Mouse (Mus musculus) kidney, embryonic 15.5 days (tissue): ENCODE measurements around the gene Olfr56. TPM values are rescaled to one million over a fixed set of nuclear protein-coding genes. Genes with fewer than 3 reads are reported as not detected.

ENCODE experiments used
- ATAC-seq: fragments of 200-750 bp; cut with Nextera tagmentation; replicated peaks from 2 replicates; pipeline ENCODE4 v1.8.0; 2017; ENCODE audit warnings: moderate TSS enrichment; ENCODE audit not compliant: low FRiP score
- H3K27ac ChIP-seq: fragments of 300-500 bp; sonication (generic); 2 replicates; pipeline ENCODE4 v1.5.1; 2015; ENCODE audit warnings: mild to moderate bottlenecking, inconsistent platforms
- H3K27me3 ChIP-seq: fragments of 300-500 bp; sonication (generic); 2 replicates; pipeline ENCODE4 v1.6.1; 2015; ENCODE audit warnings: inconsistent platforms
- H3K36me3 ChIP-seq: fragments of 300-500 bp; sonication (generic); 2 replicates; pipeline ENCODE4 v1.6.1; 2015; ENCODE audit warnings: inconsistent platforms
- H3K4me1 ChIP-seq: fragments of 300-500 bp; sonication (generic); 2 replicates; pipeline ENCODE4 v1.6.1; 2015; ENCODE audit warnings: inconsistent platforms
- H3K4me2 ChIP-seq: fragments of 300-500 bp; sonication (generic); 2 replicates; pipeline ENCODE4 v1.6.1; 2015; ENCODE audit warnings: moderate library complexity, mild to moderate bottlenecking, inconsistent platforms
- H3K4me3 ChIP-seq: fragments of 300-500 bp; sonication (generic); replicated peaks from 2 replicates; pipeline ENCODE4 v1.5.1; 2015; ENCODE audit warnings: mild to moderate bottlenecking, inconsistent platforms
- H3K9ac ChIP-seq: fragments of 300-500 bp; sonication (generic); 2 replicates; pipeline ENCODE4 v1.6.1; 2015; ENCODE audit warnings: mild to moderate bottlenecking, inconsistent platforms
- H3K9me3 ChIP-seq: fragments of 300-500 bp; sonication (generic); replicated peaks from 2 replicates; pipeline ENCODE4 v1.6.1; 2016; ENCODE audit warnings: inconsistent platforms
- WGBS: fragments of 180-500 bp; shearing (Covaris S2); methylation state at CpG from one replicate; pipeline ENCODE4 v1.1.7; 2015; ENCODE audit warnings: mixed read lengths; 5-methylcytosine and 5-hydroxymethylcytosine counted together
- polyA plus RNA-seq: library from polyadenylated mRNA; unstranded; fragments of >200 nt; fragmentation: Nextera tagmentation; extraction: Ambion mirVana; gene quantifications from 2 replicates; pipeline ENCODE4 v1.2.1, GENCODE M21; 2015

Olfr56 gene
- polyA plus RNA-seq, 1 experiment from 2014 or later, result not detected

DNA sequence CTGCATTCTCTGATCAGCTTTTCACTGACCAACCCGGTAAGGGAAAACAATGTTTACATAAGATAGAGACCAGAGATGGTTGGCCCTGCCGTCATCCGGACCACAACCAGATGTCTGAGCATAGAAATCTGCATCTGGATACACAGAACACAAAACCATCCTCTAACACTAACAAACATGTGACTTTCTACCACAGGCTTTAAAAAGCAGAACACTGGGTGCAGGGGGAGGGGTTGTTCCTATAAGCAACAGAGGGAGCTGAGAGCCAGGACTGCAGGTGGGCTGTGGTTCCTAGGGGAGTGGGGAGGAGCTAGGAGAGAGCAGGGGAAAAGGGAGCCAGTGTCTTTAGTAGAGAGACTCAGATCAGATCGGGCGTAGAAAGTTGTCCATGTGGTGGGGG, 122.8 kb downstream of the Olfr56 start:
- ATAC-seq, result no peak
- 68% methylated on average over 5 of the region's 5 CpGs for WGBS
- H3K4me3 ChIP-seq, result no peak overlapping the region
- no peak overlapping the region for H3K9ac ChIP-seq
- H3K9me3 ChIP-seq, result no peaks in the 10 kb centered on the region
- H3K27me3 ChIP-seq, result no peaks in the 10 kb centered on the region
- no peak overlapping the region for H3K27ac ChIP-seq
- H3K4me2 ChIP-seq, result no peak overlapping the region
- H3K36me3 ChIP-seq, result no peaks in the 10 kb centered on the region
- H3K4me1 ChIP-seq, result peaks cover 3% of the 10 kb centered on the region; the same call in 1 of the 2 replicates

DNA sequence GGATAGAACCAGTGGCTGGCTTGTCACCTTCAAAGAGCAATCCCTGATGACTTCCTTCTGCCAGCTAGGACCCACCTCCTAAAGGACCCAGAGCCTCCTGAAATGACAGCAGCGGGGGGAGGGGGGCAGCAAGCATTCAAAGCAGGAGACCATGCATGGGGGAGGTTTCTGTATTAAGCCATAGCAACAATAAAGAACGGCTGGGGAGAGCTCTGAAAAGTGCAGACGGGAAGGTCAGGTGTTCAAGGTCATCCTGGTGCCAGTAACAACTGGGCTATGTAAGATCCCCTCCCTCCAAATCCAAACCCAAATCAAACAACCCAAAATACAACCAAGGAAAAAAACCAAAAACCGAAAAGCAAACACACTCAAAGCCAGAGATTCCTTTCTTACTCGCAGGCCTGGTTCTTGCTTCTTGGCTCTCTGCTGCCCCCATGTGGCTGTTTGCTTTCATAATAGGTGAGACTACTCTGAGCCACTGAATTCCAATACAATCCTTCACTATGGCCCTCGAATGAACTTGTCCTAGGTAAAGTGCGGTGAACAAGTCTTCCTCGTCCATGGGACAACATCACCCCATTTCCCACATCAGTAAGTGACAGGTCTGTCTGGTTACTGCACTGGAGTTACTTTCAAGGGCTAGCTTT, 124.5 kb downstream of the Olfr56 start:
- H3K4me2 ChIP-seq, result peak overlapping the region; percentile 32; the same call in 1 of the 2 replicates
- no peak overlapping the region for H3K4me3 ChIP-seq
- no peaks in the 10 kb centered on the region for H3K36me3 ChIP-seq
- ATAC-seq, result peak; percentile 82
- 11% methylated on average over 8 of the region's 8 CpGs for WGBS
- no peak overlapping the region for H3K27ac ChIP-seq
- no peaks in the 10 kb centered on the region for H3K9me3 ChIP-seq
- no peak overlapping the region for H3K9ac ChIP-seq
- no peaks in the 10 kb centered on the region for H3K27me3 ChIP-seq
- H3K4me1 ChIP-seq, result peaks cover 6% of the 10 kb centered on the region

DNA sequence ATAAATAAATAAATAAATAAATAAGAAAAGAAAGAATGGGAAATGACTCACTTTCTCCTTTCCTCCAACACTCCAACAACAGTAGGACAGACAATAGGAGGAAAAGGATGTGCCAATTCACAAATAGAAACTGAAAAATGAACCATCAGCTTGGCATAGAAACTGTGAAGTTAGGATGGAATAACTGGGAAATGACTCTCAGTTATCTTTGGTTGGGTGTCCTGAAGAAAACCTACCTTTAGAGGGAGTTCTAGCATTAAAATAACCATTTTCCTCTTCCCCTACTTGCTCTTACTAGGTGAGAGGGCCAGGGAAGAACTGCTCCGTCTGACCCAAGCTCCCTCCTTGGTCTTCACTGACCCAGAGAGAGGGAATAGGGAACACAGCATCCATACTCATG, 127.1 kb downstream of the Olfr56 start:
- Histone ChIP-seq H3K27me3 (0 out of 2 replicates have a peak, but pooled peaks cover 5% of the 10 kb centered on the region), H3K4me3 (no peak overlapping the region), H3K9me3 (no peaks in the 10 kb centered on the region), H3K4me2 (no peak overlapping the region), H3K36me3 (no peaks in the 10 kb centered on the region), H3K4me1 (peaks cover 6% of the 10 kb centered on the region), H3K9ac (no peak overlapping the region), H3K27ac (no peak overlapping the region)
- no peak for ATAC-seq
- WGBS, result 48% methylated on average over 1 of the region's 1 CpGs

DNA sequence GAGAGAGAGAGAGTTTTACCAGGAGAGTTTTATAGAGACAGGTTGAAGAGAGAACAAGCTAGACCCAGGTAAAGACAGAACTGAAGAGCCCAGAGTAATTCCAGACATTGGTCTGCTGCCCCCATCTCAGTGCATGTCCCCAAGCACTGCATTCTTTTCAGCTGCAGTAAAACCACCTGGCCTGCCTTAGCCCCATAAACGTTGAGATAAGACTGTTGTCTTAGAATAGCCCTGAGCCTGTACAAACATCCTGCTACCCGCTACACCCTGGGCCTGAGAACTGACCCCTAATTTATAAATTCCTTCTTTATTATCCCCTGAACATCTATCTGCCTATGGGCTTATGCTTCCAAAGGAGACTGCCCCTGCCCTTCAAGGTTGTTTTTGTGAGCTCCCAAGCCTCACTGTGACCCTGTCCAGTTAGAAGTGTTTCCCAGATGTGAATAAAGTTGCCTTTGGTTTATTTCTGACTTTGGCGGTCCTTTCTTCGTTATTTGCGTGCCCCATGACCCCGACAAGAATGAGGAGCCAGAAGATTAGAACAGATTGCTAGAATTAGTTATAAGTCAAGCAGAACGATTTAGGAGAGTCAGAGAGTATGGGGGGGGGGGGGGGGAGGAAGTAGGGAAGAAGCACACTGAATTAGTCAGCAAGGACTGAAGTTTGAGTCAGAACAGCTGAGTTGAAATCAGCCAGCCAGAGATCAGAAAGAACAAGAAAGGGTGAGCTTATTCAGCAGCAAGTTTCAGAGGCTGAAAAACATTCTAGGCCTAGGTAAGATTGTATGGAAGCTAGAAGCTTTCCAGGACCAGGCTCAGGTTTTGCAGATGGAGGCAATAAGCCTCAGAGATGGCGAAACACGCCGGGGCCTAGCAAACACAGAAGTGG, 129.2 kb downstream of the Olfr56 start:
- no peak for ATAC-seq
- 47% methylated on average over 10 of the region's 10 CpGs for WGBS

DNA sequence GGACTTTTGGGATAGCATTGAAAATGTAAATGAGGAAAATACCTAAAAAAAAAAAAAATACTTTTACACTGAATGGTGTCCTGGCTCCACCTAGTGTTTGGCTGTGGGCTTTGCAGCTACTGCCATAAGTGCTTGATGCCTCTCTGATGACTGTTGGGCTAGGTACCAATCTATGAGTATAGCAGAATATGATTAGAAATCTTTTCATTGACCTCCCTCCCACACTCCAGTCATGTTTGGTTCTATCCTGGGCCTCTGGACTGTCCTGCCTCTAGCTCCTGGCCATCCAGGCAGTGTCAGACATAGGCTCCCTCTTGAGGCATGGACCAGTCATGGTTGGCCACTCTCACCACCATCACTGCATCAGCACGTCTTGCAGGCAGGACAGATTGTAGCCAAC, 130.1 kb downstream of the Olfr56 start:
- Histone ChIP-seq H3K4me1 (peaks cover 6% of the 10 kb centered on the region; the same call in 1 of the 2 replicates), H3K9me3 (no peaks in the 10 kb centered on the region), H3K27ac (no peak overlapping the region), H3K4me2 (no peak overlapping the region), H3K36me3 (no peaks in the 10 kb centered on the region), H3K4me3 (no peak overlapping the region), H3K27me3 (0 out of 2 replicates have a peak, but pooled peaks cover 5% of the 10 kb centered on the region), H3K9ac (no peak overlapping the region)
- 0 out of 2 replicates have a peak, but pooled peaks have one; percentile 15 for ATAC-seq
- WGBS, result 30% methylated on average over 1 of the region's 1 CpGs

More for the DNA sequence above, 129.2 kb downstream of the Olfr56 start:
- H3K9ac ChIP-seq, result no peak overlapping the region
- H3K4me1 ChIP-seq, result peaks cover 9% of the 10 kb centered on the region
- no peaks in the 10 kb centered on the region for H3K9me3 ChIP-seq
- no peaks in the 10 kb centered on the region for H3K36me3 ChIP-seq
- H3K4me2 ChIP-seq, result no peak overlapping the region
- H3K4me3 ChIP-seq, result no peak overlapping the region
- 0 out of 2 replicates have a peak, but pooled peaks cover 5% of the 10 kb centered on the region for H3K27me3 ChIP-seq
- H3K27ac ChIP-seq, result no peak overlapping the region

DNA sequence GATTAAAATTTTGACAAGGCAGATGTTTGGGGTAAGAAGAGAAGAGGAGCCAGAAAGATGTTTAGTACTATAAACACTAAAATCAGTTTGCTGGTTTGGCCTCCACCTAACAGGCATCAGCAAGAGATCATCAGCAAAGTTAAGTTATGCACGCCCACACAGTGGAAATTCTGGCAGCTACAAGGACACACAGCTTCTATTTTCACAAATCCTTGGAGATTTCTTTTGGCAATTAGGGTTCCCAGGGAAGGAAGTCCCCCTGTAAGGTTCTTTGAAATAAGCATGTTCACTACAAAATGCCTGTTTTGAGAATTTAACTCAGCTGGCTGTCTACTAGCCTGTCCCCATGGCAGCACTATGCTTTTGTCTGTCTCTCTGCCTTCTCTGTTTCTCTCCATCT, 132.3 kb downstream of the Olfr56 start:
- H3K4me2 ChIP-seq, result no peak overlapping the region
- H3K4me1 ChIP-seq, result peaks cover 6% of the 10 kb centered on the region; the same call in 1 of the 2 replicates
- no peak for ATAC-seq
- H3K9me3 ChIP-seq, result no peaks in the 10 kb centered on the region
- H3K4me3 ChIP-seq, result no peak overlapping the region
- H3K27ac ChIP-seq, result no peak overlapping the region
- WGBS, result 52% methylated on average over 1 of the region's 1 CpGs
- no peak overlapping the region for H3K9ac ChIP-seq
- no peaks in the 10 kb centered on the region for H3K36me3 ChIP-seq
- H3K27me3 ChIP-seq, result 0 out of 2 replicates have a peak, but pooled peaks cover 5% of the 10 kb centered on the region

DNA sequence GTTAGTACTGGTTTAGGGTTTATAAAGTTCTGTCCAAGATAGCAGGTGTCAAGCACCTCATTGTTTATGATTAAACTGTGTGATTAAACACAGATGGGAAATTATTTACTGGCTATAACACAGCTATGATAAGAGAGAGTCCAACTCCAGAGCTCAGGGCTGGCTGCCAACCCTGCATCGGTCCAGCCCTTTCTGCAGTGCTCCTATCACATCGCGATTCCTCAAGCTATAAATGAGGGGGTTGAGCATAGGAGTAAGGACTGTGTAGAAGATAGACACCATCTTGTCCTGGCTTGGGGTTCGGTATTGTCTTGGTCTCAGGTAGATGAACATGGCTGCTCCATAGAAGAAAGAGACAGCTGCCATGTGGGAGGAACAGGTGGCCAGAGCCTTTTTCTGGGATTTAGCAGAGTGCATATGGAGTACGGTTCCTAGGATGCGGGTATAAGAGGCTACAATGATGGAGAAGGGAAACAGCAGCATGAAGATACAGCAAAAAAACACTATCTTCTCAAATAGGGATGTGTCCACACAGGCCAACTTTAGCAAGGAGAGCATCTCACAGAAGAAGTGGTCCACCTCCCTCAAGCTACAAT, 134.0 kb downstream of the Olfr56 start:
- Histone ChIP-seq H3K27me3 (0 out of 2 replicates have a peak, but pooled peaks cover 5% of the 10 kb centered on the region), H3K27ac (no peak overlapping the region), H3K4me3 (no peak overlapping the region), H3K4me2 (no peak overlapping the region), H3K9me3 (no peaks in the 10 kb centered on the region), H3K36me3 (no peaks in the 10 kb centered on the region), H3K9ac (no peak overlapping the region), H3K4me1 (peaks cover 6% of the 10 kb centered on the region; the same call in 1 of the 2 replicates)
- ATAC-seq, result no peak
- 85% methylated on average over 6 of the region's 6 CpGs for WGBS

DNA sequence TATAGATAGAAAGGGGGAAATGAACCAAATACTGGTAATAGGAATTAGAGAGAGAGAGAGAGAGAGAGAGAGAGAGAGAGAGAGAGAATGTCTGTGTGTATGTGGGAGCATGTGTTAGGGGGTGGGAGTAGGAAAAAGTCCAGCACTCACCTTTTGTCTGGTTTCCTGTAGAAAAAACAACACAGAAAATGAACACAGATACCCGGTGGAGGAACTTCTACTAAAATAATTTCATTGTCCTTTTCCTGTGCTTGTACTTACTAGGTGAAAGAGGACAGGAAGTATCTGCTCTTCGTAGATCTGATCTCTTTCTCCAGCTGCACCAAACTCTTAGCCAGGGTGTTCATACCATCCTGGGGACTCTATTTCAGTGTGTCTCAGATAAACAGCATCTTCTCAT, 135.5 kb downstream of the Olfr56 start:
- H3K9me3 ChIP-seq, result no peaks in the 10 kb centered on the region
- 0 out of 2 replicates have a peak, but pooled peaks cover 5% of the 10 kb centered on the region for H3K27me3 ChIP-seq
- ATAC-seq, result no peak
- no peak overlapping the region for H3K27ac ChIP-seq
- H3K4me1 ChIP-seq, result 0 out of 2 replicates have a peak, but pooled peaks cover 3% of the 10 kb centered on the region
- H3K4me2 ChIP-seq, result no peak overlapping the region
- H3K36me3 ChIP-seq, result no peaks in the 10 kb centered on the region
- H3K4me3 ChIP-seq, result no peak overlapping the region
- H3K9ac ChIP-seq, result no peak overlapping the region
- WGBS, result 54% methylated on average over 2 of the region's 2 CpGs

DNA sequence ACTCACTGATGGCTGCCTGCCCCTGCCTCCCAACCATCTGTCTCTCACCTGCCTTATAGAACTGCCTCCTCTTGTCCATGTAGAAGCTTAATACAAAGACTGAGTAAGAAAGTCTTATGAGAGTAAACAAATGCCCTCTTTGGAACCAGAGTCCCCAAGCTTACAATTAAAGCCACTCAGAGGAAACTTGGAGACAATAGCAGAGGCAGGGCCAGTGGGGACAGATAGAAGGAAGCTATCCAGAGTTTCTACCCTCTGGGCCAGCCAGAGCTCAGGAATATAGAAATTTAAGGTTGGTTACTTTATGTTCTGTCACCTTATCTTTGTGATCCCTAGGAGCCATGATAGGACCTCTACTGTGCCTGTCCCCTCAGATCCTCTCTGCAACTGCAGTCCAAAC, 136.1 kb downstream of the Olfr56 start, which contains the start of gene Olfr1396:
Gene Olfr1396, minus strand, starts transcription at position 101 of the 400 bp plus-strand sequence.
- Histone ChIP-seq H3K27ac (no peak within 1 kb of the TSS), H3K36me3 (no peaks in the 10 kb centered on the region), H3K9me3 (no peaks in the 10 kb centered on the region), H3K4me3 (no peak within 1 kb of the TSS), H3K9ac (no peak within 1 kb of the TSS), H3K4me2 (no peak within 1 kb of the TSS), H3K4me1 (0 out of 2 replicates have a peak, but pooled peaks cover 3% of the 10 kb centered on the region), H3K27me3 (0 out of 2 replicates have a peak, but pooled peaks cover 5% of the 10 kb centered on the region)
- no peak for ATAC-seq

DNA sequence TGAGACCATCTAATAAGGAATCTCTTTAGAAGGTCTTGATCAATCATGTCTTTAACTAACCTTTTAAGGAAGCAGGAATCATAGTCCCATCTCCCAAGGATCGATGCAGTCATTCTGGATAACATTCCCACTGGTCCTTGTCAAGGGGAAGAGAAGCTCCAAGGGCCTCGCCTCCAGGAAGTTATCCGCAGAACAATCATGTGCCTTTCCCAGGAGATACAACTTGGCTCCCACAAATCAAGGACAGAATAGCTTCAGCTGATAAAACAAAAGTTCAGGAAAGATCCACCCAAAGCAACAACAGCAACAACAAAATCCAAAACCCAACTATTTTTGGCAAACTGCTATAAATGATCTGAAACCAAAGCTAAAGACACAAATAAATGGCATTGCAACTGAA, 140.9 kb downstream of the Olfr56 start:
- H3K4me1 ChIP-seq, result no peaks in the 10 kb centered on the region
- 81% methylated on average over 3 of the region's 3 CpGs for WGBS
- no peak overlapping the region for H3K9ac ChIP-seq
- no peak overlapping the region for H3K4me3 ChIP-seq
- no peak for ATAC-seq
- no peak overlapping the region for H3K27ac ChIP-seq
- no peaks in the 10 kb centered on the region for H3K27me3 ChIP-seq
- H3K4me2 ChIP-seq, result no peak overlapping the region
- H3K36me3 ChIP-seq, result no peaks in the 10 kb centered on the region
- no peaks in the 10 kb centered on the region for H3K9me3 ChIP-seq

DNA sequence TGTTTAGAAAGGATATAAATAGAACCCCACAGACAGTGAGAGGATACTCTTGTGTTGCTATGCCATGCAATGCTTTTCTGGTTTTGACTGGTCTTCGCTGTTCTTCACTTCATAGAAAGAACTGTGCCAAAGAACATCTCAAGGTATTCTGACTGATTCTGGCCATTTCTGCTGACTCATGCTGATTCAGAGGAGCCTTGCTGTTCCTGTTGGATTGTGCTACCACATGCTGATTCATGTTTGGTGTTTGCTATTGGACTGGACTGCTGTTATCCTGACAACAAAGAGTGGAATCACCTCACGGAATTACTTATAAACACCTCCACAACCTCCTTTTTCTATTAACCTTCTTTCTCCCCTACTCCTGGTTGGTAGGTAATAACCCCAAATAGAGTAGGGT, 145.5 kb downstream of the Olfr56 start:
- 84% methylated on average over 2 of the region's 2 CpGs for WGBS
- Histone ChIP-seq H3K4me3 (no peak overlapping the region), H3K36me3 (no peaks in the 10 kb centered on the region), H3K27ac (no peak overlapping the region), H3K9ac (no peak overlapping the region), H3K4me2 (no peak overlapping the region), H3K4me1 (no peaks in the 10 kb centered on the region), H3K27me3 (no peaks in the 10 kb centered on the region), H3K9me3 (no peaks in the 10 kb centered on the region)
- no peak for ATAC-seq

DNA sequence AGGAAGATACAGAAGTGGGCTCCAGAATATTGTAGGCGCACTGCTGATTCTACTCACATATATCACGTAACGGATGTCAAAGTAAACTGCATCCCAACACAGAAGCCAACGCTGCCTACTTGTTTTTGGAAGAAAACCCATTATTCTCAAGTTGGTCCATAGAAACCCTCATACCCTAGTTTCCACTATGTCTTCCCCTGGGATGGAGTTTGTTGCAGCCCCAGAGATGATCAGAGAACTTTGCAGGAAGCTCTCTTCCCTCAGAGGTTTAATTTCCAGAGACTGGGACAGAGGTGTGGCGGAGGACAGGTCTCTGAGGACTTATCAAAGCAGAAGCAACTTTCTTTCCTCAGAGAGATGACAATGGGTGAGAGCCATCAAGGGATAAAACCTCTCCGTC, 163.3 kb downstream of the Olfr56 start, which contains the start of gene Olfr1395:
Gene Olfr1395, plus strand, starts transcription at position 301 of the 400 bp plus-strand sequence.
- Histone ChIP-seq H3K4me1 (no peaks in the 10 kb centered on the region), H3K4me2 (no peak within 1 kb of the TSS), H3K36me3 (no peaks in the 10 kb centered on the region), H3K9ac (no peak within 1 kb of the TSS), H3K27ac (no peak within 1 kb of the TSS), H3K9me3 (no peaks in the 10 kb centered on the region), H3K27me3 (no peaks in the 10 kb centered on the region), H3K4me3 (no peak within 1 kb of the TSS)
- 89% methylated on average over 6 of the region's 6 CpGs for WGBS
- ATAC-seq, result no peak
